Mouse (Mus musculus) cerebellum, postnatal 14 days (tissue): ENCODE measurements around the gene Usf2.
"Not testable (repeated sequence)": the region's sequence is repeated elsewhere in the genome, so short reads cannot be mapped to it uniquely, and the experiment has no call there.

ENCODE experiments used
- DNase-seq, 2 experiments: peaks; one replicate each; pipeline ENCODE4 v3.0.0; 2021; ENCODE audit warnings: mixed read lengths in 2 of 2

Usf2 gene

DNA sequence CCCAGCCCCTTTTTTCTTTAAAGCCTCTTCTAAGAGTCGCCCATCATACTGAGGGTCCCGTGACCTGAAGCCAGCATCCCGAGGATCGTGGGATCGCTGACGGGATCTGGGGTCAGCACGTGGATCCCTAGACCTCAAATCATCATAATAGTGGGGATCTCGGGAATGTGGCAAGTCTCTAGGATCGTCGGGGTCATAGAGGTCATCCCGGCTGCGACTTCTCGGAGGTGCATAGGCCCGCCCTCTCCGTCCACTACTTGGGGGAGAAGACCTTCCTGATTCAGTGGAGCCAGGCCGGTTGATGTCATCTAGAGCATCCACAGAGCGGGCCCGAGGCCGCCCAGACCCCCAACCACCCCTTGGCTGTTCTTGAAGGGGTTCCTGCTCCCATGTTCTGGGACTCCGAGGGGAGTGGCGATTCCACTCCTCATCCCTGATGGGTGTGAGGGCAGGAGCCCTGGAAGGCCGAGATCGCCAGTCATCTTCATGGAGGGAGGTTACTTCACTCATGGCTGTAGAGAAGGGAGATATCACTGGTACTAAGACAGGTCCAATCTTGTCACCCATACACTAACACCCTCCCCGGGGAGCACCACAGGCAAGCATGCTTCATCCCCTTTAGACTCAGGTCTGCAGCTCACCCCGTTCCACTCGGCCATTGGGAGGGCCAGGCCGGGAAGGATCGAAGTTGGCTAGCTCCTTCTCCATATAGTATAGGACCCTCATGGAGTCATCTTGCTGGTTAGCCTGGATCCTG lies 1.7 kb upstream of the Usf2 start:
- DNase-seq, result peak; percentile 31 to 50

- DNase-seq, result peak; percentile 93 to 96
These were observed 772 bp upstream of the Usf2 start for GRCm38 (mm10) chr7:30957367-30957783.

- no peak for DNase-seq
These were observed 249 bp downstream of the Usf2 start for GRCm38 (mm10) chr7:30956357-30956751.

DNA sequence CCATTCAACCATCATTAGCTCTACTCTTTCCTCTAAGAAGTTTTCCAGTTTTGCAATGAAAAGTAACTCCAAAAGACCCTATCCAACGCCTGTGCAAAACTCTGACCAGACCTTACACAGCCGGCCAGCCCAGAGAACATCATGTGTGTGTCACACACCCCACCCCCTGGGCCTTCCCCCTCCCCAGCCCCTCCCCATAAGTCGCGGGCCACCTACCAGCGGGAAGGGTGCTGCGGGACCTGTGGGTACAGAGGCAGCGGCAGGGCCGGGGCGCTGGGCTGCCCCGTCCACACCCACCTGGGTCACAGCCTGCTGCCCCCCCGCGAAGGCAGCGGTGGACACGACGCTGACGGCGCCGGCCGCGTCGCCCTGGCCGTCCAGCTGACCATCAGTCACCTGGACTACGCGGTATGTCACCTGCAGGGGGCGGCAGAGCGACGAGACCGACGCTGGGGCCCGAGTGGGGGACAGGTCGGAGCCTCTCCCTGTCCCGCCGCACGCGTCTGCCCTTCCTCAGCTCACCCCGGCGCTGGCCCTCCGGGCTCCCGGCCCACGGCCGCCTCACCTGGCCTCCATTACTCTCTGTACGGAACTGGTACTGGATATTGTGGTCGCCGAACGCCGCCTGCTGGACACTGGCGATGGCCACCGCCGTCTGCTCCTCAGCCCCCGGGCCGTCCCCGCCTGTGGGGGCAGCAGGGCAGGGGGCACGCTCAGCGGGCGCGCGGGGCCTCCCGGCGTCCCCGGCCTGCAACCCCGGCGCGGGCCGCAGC lies 833 bp downstream of the Usf2 start:
- DNase-seq, result peak; percentile 91 to 97

- no peak for DNase-seq
These were observed 1.6 kb downstream of the Usf2 start for GRCm38 (mm10) chr7:30954971-30955520.

GRCm38 (mm10) chr7:30954036-30954435 lies 2.6 kb downstream of the Usf2 start:
- no peak for DNase-seq

- no peak for DNase-seq
These were observed 3.1 kb downstream of the Usf2 start for GRCm38 (mm10) chr7:30953459-30953858.

DNA sequence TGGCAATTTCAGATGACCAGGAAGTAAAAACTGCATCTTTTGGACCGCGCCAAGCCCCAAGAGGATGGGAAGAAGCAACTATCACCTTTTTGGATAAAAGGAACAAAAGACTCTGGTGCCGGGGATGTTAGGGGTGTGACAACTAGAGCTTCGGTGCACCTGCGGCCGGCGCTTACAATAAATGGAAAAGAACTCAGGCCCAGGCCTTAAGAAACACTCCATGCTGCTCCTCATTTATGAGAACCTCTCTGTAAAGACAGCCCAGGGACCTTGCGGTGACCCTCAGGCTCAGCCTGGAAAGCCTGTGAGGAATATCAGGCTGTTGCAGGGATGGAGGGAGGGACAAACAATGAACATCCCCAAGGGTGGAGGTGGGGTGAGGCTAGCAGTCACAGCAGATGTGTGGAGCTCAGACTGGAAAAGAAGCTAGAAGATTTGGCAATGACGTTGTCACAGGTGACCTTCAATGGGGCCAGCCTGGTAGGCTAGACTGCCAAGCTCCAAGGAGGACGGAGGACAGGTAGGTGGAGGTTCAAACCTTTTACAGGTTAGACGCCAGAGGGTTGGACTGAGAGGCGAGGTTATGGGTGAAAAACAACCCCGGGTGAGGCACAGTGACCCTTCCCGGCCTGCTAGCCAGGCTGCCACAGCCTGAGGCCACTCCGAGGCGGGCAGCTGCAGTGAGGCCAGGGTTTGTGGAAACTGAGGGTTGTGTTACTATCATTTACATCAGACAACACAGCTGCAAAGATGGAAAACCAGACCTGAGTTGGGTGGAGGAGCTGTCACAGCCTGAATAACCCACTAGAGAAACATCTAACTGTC lies 4.0 kb downstream of the Usf2 start:
- no peak for DNase-seq

DNA sequence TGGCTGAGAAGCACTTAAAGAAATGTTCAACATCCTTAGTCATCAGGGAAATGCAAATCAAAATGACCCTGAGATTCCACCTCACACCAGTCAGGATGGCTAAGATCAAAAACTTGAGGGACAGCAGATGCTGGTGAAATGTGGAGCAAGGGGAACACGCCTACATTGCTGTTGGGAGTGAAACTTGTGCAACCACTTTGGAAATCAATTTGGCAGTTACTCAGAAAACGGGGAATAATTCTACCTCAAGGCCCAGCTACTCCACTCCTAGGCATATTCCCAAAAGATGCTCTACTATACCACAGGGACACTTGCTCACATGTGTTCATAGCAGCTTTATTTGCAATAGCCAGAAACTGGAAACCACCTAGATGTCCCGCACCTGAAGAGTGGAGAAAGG lies 6.7 kb downstream of the Usf2 start:
- DNase-seq, result not testable (repeated sequence)

- DNase-seq, result no peak
These were observed 10.7 kb downstream of the Usf2 start for GRCm38 (mm10) chr7:30945876-30946275.

DNA sequence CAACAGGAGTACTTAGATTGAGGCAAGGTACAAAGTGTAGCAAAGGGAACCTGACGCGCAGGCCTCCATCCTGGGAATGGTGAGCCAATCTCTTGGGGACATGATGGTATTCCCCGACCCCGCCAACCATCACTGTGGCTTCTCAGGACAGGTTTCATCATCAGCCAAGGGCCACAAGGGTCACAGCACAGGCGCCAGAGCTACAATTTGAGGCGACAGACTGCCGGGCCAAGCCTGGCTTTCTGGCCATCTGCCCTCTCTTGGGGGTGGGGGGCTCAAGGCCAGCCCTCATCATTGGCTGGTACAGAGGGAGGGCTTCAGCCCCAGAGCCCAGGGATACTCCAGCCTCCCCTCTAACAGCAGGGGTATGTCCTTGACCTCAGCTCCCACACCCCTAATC lies 11.1 kb downstream of the Usf2 start:
- peak; percentile 58 to 61 for DNase-seq

DNA sequence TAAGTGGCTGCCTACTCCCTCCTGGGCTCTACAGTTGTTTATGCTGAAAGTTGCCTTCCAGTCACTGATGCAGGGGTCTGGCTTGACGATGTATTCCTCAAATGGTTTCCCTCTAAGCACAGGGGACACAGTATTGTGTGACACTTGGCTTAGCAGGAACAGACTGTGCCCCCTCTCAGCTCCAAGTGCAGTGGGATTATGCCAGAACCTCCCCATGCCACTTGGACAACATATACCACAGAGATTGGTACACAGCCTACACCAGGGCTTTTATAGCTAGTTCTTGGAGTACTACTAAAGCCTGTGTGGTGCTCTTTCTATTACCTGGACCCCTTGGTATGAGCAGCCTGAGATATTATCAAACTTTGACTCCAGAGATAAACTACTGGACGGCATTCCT lies 11.9 kb downstream of the Usf2 start:
- peak; percentile 45 to 55 for DNase-seq

DNA sequence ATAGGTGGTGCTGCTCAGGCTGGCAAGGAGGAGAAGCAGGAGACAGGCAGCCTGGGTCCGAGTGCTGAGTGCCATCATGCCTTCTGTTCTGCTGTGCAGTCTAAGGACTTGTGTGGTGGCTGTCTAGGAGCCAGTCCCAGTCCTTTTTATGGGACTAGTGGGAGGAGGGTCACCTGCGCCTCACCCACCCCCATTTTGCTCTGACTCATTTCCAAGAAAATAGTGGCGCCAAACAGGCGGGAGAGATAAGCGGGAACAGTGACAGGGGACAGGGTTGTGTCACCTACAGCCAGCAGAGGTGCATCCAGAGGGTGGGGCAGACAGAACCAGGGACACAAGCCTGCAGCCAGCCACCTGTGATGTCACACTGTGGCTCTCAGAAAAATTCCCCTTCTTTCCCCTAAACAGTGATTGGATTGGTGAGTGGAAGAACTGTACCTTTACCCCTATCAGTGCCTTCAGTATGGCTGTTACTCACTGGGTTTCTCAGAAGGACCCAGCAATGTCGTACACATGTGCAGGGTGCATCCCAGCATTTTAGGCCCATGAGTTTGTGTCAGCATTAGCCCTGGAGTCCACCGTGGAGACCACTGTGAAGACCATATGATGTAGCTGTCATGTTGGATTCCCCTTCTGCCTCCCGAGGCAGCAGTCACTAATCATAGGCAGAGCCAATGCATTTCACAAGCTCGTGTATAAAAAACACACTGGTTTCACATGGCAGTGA lies 12.5 kb downstream of the Usf2 start, which contains the start of gene Hamp:
TSS of gene Hamp (minus strand) at position 124 of the 727 bp plus-strand sequence.
- DNase-seq, result no peak

DNA sequence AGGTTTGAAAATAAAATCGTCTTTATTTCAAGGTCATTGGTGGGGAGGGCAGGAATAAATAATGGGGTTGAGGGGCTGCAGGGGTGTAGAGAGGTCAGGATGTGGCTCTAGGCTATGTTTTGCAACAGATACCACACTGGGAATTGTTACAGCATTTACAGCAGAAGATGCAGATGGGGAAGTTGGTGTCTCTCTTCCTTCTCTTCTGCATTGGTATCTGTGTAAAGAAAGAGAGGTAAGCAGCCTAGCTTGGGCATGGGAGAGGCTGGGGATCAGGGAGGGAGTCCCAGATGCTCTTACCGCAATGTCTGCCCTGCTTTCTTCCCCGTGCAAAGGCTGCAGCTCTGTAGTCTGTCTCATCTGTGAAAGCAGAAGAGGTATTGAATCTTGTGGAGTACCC lies 14.2 kb downstream of the Usf2 start:
- not testable (repeated sequence) for DNase-seq

DNA sequence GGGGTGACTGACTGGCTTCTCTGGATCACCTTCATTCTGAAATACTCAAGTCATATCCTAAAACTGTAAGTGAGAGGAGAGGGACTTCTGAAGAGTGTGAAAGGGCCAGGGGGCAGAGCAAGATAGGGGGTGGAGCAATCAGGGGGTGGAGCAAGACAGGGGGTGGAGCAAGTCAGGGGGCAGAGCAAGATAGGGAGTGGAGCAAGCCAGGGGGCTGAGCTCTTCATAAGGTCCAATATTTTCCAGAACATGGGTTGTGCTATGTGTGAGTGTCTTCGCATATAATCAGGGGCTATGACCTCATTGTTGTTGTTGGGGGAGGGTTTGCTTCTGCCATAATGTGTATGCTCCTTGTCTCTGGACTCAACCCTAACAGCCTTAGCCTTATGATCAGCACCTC lies 16.5 kb downstream of the Usf2 start:
- not testable (repeated sequence) for DNase-seq

GRCm38 (mm10) chr7:30935422-30936099 lies 21.0 kb downstream of the Usf2 start:
- DNase-seq, result not testable (repeated sequence)

DNA sequence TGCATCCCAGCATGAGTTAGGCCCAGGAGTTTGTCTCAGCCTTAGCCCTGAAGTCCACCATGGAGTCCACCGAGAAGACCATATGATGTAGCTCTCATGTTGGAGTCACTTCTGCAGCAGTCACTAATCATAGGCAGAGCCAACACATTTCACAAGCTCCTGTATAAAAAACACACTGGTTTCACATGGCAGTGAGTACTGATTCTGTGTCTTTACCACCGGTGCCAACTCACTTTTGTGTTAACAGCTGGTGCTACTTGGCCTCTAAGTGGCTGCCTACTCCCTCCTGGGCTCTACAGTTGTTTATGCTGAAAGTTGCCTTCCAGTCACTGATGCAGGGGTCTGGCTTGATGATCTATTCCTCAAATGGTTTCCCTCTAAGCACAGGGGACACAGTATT lies 32.0 kb downstream of the Usf2 start, which contains the start of gene Hamp2:
TSS of gene Hamp2 (minus strand) at position 101 of the 400 bp plus-strand sequence.
- DNase-seq, result not testable (repeated sequence)

DNA sequence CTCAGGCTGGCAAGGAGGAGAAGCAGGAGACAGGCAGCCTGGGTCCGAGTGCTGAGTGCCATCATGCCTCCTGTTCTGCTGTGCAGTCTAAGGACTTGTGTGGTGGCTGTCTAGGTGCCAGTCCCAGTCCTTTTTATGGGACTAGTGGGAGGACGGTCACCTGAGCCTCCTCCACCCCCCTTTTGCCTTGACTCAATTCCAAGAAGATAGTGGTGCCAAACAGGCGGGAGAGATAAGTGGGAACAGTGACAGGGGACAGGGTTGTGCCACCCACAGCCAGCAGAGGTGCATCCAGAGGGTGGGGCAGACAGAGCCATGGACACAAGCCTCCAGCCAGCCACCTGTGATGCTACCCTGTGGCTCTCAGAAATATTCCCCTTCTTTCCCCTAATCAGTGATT lies 32.5 kb downstream of the Usf2 start:
- DNase-seq, result no peak

DNA sequence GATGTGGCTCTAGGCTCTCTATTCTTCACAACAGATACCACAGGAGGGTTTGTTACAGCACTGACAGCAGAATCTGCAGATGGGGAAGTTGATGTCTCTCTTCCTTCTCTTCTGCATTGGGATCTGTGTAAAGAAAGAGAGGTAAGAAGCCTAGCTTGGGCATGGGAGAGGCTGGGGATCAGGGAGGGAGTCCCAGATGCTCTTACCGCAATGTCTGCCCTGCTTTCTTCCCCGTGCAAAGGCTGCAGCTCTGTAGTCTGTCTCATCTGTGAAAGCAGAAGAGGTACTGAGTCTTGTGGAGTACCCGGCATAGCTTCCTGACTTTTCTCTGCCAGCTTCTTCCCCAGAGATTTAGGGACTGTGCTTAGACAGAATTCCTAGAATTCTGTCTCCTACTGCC lies 34.1 kb downstream of the Usf2 start:
- not testable (repeated sequence) for DNase-seq

DNA sequence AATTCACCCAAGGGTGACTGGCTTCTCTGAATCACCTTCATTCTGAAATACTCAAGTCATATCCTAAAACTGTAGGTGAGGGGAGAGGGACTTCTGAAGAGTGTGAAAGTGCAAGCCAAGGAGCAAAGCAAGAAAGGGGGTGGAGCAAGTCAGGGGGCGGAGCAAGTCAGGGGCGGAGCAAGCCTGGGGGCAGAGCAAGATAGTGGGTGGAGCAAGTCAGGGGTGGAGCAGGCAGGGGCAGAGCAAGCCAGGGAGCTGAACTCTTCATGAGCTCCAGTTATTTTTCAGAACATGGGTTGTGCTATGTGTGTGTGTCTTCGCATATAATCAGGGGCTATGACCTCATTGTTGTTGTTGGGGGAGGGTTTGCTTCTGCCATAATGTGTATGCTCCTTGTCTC lies 36.4 kb downstream of the Usf2 start:
- no peak for DNase-seq

DNA sequence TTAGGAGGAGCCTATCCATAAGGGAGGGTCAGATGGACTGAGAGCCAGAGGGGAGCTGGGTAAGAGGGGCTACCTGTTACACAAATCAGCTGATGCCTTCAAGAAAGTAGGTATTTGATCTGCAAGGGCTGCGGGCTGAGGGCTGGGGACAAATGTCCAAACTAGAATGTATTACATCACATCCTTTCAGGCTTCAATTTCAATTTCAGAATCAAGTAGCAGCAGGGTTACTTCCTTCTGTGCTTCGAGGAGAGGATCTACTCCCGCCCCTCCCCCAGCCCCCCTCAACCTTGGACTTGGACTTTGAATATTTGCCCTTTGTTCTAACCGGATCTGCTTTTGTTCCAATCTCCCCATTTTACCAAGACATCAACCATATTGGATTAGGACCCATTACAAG lies 39.4 kb downstream of the Usf2 start:
- DNase-seq, result no peak
